Mouse (Mus musculus) mature B cell (primary cell): ENCODE results near the gene Ctsz.

Experiments used
- in situ Hi-C: fragments of 300-500 bp; cut with MboI; formaldehyde crosslinking; loops from 2 replicates; pipeline ENCODE4 v1.14.3; 2019

The Ctsz gene

DNA sequence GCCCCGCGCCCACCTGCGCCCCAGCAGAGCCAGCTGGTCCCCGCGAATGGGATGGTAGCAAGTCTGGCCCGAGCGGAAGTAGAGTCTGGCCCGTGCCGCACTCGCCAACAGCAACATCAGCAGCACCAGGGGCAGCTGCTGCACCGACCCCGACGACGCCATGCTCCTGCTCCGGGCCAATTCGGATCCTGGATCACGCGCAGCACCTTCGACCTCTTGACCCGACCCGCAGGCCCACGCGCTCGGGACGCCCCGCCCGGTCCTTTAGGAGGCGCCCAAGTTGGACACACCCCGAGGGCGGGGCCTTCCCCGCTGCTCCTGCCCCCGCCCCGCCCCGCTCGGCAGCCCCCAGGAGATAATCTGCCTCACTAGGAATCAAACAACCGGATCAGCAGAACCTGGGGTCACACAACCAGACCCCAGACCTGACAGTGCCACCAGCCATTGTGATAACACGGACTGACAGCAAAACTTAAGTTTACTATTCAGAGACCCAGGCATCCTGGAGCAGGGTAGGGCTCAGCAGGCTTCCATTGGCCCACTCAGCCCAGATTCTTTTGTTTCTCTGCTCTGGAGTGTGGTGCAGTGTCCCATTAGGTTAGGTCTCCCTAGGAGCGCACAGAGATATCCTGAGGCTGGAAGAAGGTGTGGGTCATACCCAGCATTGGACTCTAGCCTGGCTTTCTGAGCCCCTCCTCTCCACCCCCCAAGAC lies at the start of gene Ctsz:
Ctsz (minus strand) TSS at position 303 of the 713 bp plus-strand sequence.
- in situ Hi-C loops = no loop called here

DNA sequence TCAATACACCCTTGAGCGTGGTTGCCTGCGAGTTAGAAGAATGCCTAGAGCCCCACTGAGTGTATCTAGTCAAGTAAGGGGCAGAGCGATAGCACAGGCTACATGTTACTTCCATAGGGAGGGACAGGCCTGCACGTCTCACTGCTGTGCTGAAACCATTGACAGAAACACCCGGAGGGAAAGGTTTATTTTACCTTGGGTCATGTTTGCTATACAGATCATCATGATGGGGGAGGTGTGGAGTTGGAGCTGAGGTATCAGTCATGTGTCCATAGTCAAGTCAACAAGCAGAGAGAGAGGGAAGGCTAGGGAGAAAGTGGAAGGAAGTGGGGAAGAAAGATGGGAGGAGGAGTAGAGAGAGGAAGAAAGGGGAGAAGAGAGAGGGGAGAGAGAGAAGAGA lies 48.2 kb upstream of the Ctsz start:
- in situ Hi-C loops = no loop called here

DNA sequence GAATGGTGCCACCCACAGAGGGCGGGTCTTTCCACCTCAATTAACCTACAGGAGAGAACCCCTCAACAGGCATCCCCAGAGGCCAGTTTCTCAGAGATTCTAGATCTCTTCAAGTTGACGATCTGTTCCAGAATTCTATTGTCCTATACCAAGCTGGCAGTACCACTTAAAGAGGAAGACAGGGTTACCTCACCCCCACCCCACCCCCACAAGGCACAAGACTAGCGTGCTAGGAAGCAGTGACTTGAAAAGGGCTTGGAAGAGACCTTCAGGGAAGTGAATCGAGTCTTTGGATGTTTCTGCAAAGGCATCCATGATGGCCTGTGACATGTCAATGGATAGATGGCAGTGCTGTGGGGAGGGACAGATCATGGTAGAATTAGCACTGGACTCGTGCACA lies 39.9 kb upstream of the Ctsz start:
- in situ Hi-C loops = no loop called here

DNA sequence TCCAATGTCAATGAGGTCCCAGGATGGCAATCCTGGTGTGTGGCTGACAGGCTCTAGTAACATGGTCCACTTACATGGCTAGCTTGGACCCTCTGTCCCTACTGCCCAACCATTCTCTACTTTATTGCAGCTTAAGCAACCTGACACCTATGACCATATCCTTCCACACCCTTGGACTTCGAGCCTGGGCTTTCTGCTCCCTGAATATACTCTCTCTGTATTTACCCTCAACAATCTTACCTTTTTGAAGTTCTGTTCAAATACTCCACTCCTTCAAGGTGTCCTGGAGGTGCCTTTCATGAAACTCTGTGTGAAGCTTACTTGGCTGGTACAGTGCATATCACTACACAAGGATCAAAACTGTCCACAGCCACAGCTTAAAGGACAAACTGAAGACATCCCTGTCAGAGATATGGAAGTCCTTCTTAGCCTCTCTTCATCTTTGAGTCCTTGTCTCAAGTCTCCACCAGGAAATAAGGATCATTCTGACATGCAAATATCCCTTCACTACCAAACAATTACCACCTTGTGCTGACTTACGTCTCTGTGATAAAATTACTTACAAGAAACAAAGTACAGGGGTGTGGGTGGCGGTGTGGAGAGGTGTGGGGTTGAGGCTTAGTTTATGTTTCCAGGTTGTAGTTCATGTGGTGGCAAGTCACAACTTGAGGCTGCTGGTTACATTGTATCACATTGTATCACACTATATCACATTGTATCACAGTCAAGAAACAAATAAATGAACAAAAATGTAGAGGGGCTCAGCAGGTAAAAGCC lies 38.9 kb upstream of the Ctsz start:
- in situ Hi-C loops = no loop called here

DNA sequence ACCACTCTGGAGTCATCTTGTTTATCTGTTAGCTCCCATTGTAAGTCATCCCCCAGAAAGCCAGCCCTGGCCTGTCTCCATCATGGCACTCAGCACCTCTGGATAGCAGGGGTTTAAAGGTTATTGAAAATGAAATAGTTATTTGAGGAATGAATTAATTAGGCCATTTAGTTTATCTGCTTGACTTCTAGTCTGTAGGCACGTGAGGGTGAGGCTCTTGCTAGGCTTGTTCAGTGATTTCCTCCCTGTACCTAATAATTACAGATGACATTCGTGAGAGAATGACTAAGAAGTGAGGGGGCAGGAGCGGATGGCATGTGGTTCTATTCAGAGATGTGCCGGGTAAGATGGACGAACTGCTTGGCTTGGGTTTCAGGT lies 34.7 kb upstream of the Ctsz start:
- in situ Hi-C loops = loop anchor here (25.0 kb wide), 1 partner anchor 136 kb away; the partner anchor contains the start of gene Gm20721

DNA sequence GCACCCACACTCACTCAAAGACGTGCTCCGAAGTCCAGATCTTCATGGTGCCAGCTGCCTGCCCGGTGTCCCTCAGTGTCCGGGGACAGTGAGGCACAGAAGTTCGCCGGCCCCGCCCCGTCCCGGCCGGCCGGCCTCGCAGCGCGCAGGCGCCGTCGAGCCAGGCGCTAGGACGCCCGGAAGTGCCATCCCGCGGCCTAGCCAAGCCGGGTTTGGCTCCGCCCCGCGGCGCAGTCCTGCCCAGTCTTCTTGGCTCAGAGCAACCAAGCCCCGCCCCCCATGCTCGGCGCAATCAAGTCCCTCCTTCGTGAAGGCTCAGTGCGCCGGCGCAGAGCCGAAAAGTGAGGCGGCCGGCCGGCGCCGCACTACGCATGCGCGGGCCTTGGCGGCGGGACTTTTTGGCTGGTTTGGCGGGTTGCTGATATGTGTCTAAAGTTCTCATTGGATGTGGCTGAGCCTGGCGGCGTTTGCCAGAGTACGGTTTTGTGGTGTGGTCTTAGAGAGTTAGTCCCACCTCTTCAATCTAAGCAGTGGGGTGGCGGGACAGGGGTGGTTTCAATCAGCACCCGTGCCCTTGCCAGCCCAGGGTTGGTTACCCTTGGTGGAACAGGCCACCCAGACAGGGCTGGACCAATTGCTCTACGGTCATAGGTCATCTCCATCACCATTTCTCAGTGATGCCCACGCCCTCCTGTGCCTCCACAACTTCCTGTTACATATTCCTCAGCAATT lies 34.1 kb upstream of the Ctsz start, which contains the start of gene Prelid3b:
Prelid3b (minus strand) TSS at position 264 of the 732 bp plus-strand sequence.
- in situ Hi-C loops = loop anchor here (25.0 kb wide), 1 partner anchor 136 kb away; the partner anchor contains the start of gene Gm20721

DNA sequence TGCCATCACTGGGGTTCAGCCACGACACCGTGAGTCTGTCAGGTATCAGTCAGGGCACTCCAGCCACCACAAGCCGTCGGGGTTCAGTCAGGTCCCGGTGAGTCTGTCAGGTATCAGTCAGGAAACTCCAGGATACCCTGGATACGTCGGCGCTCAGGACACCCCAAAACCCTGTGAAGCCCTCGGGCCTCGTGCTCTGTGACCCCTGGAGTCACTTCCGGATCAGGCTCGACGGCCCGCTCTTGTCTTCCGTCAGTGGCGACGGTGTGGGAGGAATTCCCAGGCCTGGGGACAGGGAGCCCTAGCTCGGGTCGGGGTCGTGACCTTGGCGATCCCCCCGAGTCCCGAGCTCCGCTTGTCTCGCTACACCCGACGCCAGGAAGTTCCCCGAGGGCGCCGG lies 33.6 kb upstream of the Ctsz start:
- in situ Hi-C loops = loop anchor here (25.0 kb wide), 1 partner anchor 135 kb away; the partner anchor contains the start of gene Gm20721

DNA sequence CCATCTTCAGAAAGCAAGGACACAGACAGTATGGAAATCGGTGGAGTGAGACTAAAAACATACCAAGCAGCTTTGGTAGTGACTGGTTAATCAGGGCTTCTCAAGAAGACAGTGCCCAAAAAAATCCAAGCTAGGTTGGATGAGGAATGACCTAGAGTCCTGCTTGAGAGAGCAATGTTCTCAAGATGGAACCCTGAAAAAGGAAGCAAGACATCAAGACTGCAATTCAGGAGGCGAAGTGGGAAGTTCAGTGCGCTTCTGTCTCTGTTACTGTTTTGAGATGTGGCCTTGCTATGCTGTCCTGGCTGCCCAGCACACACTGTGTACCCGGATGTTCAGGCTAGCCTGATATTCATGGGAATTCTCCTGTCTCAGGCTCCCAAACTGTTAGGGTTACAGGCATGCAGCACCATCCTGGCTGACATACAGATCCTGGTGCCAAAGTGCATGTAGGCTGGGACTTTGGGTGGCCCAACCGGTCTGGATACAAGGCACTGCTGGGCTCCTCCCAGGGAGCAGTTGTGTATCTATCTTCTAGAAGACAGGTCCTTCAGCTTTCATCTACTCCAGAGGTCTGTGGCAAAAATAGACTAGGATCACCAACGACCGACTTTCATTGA lies 32.1 kb upstream of the Ctsz start:
- in situ Hi-C loops = loop anchor here (25.0 kb wide), 1 partner anchor 134 kb away; the partner anchor contains the start of gene Gm20721

DNA sequence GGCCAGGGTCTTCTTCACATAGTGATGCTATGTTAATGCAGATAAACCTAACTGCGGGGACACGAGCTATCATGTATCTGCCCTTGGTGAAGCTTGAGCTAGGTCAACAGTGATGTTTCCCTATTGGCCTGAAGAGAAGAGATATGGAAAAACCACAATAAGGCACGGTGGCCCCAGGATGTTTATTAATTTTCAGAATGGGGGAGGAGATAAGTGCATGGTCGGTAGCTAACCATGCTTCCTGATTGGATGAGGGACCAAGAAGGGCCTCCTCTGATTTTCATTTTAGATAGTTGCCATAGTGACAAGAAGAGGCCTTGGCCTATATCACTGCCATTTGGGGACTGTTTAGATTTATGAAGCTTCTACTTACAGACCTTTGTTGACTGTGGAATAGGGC lies 31.5 kb upstream of the Ctsz start:
- in situ Hi-C loops = loop anchor here (25.0 kb wide), 1 partner anchor 133 kb away; the partner anchor contains the start of gene Gm20721

DNA sequence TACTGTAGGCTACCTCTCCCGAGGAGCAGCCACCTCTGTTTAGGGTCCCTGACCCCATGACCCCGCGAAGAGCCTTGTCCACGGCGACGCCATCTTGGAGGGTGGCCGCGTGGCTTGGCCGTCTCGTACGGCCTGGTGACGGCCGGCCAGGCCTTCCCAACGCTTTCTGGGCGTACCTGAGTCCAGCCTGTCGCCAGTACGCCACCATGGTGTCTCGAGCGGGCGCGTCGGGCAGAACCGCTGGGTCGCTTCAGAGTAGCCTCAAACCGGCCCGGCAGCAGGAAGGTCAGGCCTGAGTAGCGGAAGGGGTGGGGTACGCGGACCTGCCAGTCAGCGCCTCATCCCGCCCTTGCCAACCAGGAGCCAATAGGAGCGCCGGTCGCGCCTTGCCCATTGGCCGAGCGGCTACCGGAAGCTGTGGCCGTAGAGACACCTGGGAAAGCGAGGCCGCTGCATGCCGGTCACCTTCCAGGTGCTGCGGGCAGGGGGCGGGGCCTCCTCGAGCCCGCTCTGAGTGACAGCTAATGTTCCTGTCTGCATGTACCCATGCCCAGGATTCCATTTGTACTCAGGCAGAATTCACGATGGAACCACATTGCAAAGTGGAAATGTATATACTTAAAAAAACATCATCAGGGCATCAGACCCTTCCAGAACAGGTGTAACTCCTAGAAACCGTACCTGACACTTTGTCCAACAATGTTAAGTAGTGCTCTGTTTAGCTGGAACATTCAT lies 25.1 kb upstream of the Ctsz start, which contains the start of gene Atp5e:
Atp5e (minus strand) TSS at position 317 of the 735 bp plus-strand sequence.
- in situ Hi-C loops = loop anchor here (25.0 kb wide), 1 partner anchor 127 kb away; the partner anchor contains the start of gene Gm20721

DNA sequence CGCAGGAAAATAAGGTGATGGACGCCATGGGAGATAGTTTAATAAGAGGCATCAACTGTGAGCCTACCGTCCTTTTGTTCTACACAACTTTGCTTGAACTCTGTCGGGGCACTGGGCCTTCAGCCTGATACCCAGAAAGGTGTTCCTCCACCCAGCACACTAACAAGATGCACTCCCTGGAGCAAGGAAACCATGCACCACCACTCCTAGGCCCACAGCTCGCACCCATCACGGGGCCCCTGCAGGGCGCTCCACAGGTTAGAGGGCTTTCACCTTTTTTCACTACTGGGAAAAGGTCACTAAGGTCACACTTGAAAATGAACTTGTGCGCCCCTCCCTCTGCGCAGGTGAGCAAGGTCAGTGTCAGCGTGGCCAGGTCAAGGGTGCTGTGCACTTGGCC lies 24.5 kb upstream of the Ctsz start:
- in situ Hi-C loops = loop anchor here (25.0 kb wide), 1 partner anchor 126 kb away; the partner anchor contains the start of gene Gm20721

DNA sequence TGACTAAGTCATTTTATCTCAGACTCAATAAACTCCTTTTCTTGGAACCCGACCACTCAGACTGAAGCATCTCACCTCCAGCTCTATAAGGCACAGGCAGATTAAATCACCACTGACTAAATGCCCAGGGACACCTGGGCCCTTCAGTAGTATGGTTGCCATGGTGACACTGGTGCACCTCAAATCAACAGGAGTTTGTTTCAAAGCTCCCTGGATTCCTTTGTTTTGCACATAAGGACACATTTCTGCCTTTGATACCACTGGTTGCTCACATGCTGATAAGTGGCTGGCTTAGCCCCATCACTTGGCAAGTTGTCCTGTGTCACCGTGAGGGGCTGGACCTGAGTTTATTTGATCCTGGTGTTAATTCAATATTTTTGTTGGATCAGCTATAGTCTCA lies 20.5 kb upstream of the Ctsz start:
- in situ Hi-C loops = loop anchor here (25.0 kb wide), 1 partner anchor 122 kb away; the partner anchor contains the start of gene Gm20721

DNA sequence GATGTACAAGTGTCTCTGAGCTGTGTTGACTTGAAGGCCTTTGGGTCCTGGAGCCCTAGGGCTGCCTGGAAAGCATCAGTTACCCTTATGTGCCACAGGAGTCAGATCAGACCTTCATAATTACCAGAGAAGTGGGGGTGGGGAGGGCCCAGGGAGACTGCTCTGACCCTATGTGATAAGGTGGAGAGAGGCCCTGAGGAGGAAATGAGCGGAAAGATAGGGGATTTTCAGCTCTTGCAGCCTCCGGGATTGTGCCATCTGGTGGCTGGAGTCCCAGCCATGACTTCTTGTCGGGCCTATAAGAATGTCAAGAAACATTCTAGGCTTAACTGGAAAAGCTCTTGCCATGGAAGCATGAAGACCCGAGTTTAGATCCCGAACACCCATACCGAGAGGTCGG lies 14.8 kb upstream of the Ctsz start:
- in situ Hi-C loops = loop anchor here (25.0 kb wide), 1 partner anchor 116 kb away; the partner anchor contains the start of gene Gm20721

DNA sequence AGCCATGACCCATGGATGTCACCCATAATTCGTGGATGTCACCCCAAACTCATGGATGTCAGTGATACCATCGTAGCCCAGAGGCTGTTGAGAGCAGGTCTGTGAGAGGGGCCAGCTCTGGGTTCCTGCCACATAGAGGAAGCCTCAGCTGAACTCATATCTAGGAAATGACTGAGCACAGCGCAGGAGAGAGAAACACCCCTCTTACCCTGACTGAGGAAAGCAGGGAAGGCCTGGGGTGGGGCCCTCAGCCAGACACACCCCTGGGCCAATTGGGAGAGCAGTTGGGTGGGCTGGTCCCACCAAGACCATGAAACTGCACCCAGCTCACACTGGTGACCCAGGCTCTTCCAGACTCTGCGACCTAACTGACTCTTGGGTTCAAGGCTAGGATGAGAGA lies 11.5 kb upstream of the Ctsz start, which contains the start of gene Tubb1:
Tubb1 (plus strand) TSS at position 343 of the 400 bp plus-strand sequence.
- in situ Hi-C loops = loop anchor here (25.0 kb wide), 1 partner anchor 113 kb away; the partner anchor contains the start of gene Gm20721

DNA sequence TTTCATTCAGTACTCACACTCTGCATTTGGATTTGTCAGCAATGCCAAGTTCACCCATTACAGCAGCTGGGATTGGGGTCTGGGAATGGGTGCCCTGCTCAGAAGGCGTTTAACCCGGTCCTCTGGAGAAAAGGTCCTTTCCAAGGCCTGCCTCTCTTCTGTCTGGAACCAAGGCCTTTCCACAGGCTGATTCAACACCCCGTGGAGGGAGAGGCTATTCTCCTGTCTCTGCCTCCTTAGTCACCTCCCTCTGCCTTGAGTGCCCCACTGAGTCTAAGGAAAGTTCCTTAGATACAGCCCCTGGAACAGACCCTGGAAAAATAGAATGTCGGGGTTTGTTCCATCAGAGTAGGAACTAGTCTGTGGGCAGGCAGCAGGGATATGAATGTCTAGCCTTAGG lies 9.6 kb upstream of the Ctsz start:
- in situ Hi-C loops = no loop called here

DNA sequence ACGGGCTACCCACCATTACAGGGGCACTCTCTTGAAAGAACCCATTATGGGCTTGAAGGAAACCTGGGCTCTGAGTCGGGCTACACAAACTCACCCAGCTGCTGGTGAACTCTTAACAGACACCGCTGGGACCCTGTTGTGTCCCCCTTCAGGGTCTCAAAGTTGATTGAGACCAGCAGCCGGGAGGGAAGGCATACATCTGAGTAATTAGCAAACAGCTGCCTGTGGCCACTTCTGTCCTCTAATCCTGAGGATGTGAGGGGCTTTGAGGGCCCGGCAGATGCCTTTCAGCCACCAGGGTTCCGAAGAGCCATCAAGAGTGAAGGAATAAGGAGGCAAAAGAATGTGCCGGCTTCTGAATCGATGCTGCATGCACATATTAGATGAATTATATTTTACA lies 8.1 kb upstream of the Ctsz start:
- in situ Hi-C loops = no loop called here

DNA sequence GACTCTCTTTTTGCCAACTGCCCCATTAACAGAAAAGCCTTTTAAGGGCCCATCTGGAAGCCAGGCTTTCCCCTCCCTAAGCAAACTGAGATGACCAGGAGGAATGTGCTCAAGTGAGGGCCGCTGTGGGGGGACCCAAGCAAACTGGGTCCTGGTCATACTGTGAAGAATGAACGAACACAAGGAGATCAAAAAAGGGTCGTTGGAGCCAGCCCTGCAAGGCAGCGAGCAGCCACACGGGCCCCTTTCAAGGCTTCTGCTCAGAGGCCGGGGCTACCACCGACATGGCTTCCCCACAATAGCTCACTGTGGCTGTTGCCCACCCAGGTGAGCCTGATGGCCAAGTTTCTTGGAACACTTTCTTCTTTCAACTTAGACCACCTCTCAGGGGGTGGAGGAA lies 7.7 kb upstream of the Ctsz start:
- in situ Hi-C loops = no loop called here

DNA sequence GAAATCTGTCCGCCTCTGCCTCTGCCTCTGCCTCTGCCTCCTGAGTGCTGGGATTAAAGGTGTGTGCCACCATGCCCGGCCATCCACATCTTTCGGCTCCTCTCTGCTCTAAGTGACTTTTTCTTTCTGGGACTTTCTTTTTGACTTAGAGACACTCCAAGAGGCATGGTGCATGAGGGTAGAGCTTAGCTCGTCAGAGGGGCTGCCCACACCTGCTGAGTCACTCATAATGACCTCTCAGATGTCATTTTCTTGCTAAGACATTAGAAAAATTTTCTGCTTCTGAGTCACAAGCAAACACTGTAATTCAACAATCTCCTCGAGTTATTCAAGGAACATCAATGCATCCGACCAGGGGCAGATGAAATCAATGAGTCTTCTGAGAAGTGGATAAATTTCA lies 6.2 kb upstream of the Ctsz start:
- in situ Hi-C loops = no loop called here

DNA sequence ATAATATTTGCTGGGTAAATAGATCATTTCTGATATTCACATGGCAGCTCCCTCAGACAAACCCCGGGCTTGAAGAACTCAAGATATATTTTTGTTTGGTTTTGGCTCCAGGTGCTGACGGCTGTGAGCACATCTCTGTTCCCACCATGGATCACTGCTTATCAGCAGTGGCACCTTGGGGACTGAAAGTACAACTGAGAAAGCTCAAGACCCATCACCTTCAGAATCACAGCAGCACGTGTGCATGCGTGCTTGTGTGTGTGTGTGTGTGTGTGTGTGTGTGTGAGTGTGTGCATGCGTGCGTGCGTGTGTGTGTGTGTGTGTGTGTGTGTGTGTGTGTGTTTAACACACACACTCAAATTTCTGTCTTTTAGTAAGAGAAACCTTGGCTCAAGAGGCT lies 5.5 kb upstream of the Ctsz start:
- in situ Hi-C loops = no loop called here

DNA sequence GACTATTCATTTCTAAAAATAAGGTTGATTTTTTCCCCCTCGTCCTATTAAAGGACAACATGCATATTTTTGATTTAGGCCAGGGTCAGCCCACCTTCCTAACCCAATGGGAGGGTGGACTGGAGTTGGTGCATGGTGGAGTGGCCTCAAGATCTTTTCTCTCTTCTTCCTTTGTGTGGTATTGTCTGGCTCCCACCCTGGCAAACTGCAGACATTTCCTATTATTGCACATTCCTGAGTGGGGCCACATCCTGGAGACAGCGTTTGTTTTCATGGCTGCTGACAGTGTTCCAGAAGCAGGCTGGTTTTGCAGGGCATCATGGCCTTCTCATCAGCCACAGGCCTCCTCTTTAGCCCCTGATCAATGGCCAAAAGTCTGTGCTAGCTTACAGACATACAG lies 4.2 kb upstream of the Ctsz start:
- in situ Hi-C loops = no loop called here
